Mouse (Mus musculus): ENCODE measurements around the gene Hmgb2. TPM values are rescaled to one million over a fixed set of nuclear protein-coding genes. Genes with fewer than 3 reads are reported as not detected.

The Hmgb2 gene
- total RNA-seq, 4 experiments from 2014 or later: 11.8 to 18.1 (median 14.3) TPM

- no peak for DNase-seq
Measured at GRCm38 (mm10) chr8:57563726-57564125, 52.0 kb downstream of the Hmgb2 start.

GRCm38 (mm10) chr8:57565039-57565438 is 53.3 kb downstream of the Hmgb2 start:
- DNase-seq: no peak

Other genes starting within 250 kb of the Hmgb2 start
- 10 to 100 TPM; 41.8 to 70.8 (median 51.0) TPM for gene Hand2, start 190.9 kb upstream of the Hmgb2 start, total RNA-seq (2022)
- gene Scrg1, start 56.0 kb upstream of the Hmgb2 start, total RNA-seq (2022): under 1 TPM in 2 of 4 experiments, not detected in 2; 0.59 to 0.75 TPM
- gene Sap30, start 24.0 kb upstream of the Hmgb2 start, total RNA-seq (2022): 10 to 100 TPM; 12.0 to 16.9 (median 12.8) TPM
- gene Galnt7, start 141.1 kb downstream of the Hmgb2 start, total RNA-seq (2022): 10 to 100 TPM; 11.3 to 14.2 (median 12.7) TPM

Measured in adrenal gland, adult 8-10 months (tissue).